In the genomic region with DNA sequence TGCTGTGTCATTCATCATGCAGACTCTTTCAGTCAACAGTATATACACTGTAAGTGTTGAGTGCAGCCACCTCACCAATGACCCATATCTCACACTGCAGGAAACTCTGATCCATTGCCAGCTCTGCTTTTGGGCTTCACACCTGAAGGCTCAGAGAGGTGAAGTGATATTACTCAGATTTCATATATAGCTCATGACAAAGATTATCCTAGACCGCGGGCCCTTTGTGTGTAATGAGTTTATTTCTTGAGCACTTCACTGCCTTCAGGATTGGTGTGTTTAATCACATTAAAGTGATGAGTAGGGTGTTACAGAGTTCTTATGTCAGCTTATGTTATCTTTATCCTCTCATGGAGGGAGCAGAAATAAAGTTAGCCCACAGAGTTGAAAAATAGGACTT, we compare ENCODE assay signal across 26 mouse cellular contexts.
"Had no signal": no experiment of that assay in that cellular context is flagged by ENCODE, and none has a peak within 500 bp of the region (broad histone marks: within the 10 kb centered on the region; RNA-seq: fewer than 3 reads in every experiment).

No protein-coding gene starts in this region.

- ATAC-seq: hindbrain, postnatal 0 days; intestine, embryonic 16.5 days had no signal

- H3K4me1 ChIP-seq: hindbrain, embryonic 15.5 days; liver, embryonic 13.5 days had no signal

- H3K4me3 ChIP-seq: heart, embryonic 13.5 days; hindbrain, embryonic 13.5 days; hindbrain, embryonic 15.5 days; kidney, embryonic 15.5 days; left cerebral cortex, adult 2 months; limb, embryonic 10.5 days; limb, embryonic 12.5 days; liver, embryonic 13.5 days had no signal

- H3K9ac ChIP-seq: heart, embryonic 13.5 days; hindbrain, embryonic 13.5 days; hindbrain, embryonic 15.5 days; kidney, embryonic 15.5 days; limb, embryonic 12.5 days; liver, embryonic 13.5 days had no signal

- H3K4me2 ChIP-seq: heart, embryonic 11.5 days; heart, embryonic 13.5 days; hindbrain, embryonic 13.5 days; hindbrain, embryonic 15.5 days; kidney, embryonic 15.5 days; limb, embryonic 12.5 days; liver, embryonic 11.5 days; liver, embryonic 13.5 days had no signal

- H3K27me3 ChIP-seq: hindbrain, embryonic 13.5 days; hindbrain, embryonic 15.5 days; kidney, embryonic 15.5 days; limb, embryonic 12.5 days; liver, embryonic 13.5 days had no signal

- H3K9me3 ChIP-seq: heart, embryonic 13.5 days; hindbrain, embryonic 13.5 days; hindbrain, embryonic 15.5 days; kidney, embryonic 15.5 days; limb, embryonic 10.5 days; limb, embryonic 12.5 days; liver, embryonic 13.5 days had no signal

- H3K36me3 ChIP-seq: heart, embryonic 13.5 days; hindbrain, embryonic 13.5 days; hindbrain, embryonic 15.5 days; kidney, embryonic 15.5 days; limb, embryonic 10.5 days; limb, embryonic 12.5 days; liver, embryonic 13.5 days had no signal

- DNase-seq: gastrocnemius, postnatal 14 days; gastrocnemius, postnatal 36 days; heart, adult 11 months; heart, postnatal 14 days; heart, postnatal 36 days; kidney, adult 11 months; kidney, adult 2 months; kidney, adult 9 months; kidney, postnatal 14 days; kidney, postnatal 36 days; layer of hippocampus, adult 9-11 months; layer of hippocampus, postnatal 36 days; liver; liver, embryonic 13.5 days had no signal

- H3K27ac ChIP-seq: heart, embryonic 13.5 days; hindbrain, embryonic 13.5 days; hindbrain, embryonic 15.5 days; hindbrain, postnatal 0 days; kidney, embryonic 15.5 days; kidney, postnatal 0 days; left cerebral cortex, adult 2 months; limb, embryonic 12.5 days; liver, embryonic 13.5 days had no signal
